Mouse (Mus musculus) thymus, postnatal 10 days (tissue): ENCODE results near the gene Gnptab.

ENCODE experiments used
- DNase-seq, 2 experiments: peaks; one replicate each; pipeline ENCODE4 v3.0.0; 2021; ENCODE audit warnings: low spot score in 2 of 2

The Gnptab gene

DNA sequence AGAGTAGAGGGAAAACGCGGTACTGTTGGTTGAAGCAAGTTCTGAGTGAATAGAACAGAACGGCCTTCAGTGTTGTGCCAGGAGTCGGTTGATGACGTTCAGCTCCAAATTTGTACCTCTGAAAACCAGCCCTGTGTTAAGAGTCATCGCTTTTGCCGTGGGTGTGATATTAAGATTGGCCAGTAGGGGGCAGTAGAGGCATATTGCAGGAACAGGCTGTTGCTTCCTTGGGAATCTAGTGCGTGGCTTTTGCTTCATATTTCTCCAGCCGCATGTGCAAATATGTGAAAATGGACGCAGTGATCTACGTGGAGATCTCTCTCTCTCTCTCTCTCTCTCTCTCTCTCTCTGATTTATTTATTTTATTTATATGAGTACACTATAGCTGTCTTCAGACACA is 2.2 kb upstream of the Gnptab start:
- peak; percentile 71 to 88 for DNase-seq

- DNase-seq, result no peak
These were observed 1.3 kb upstream of the Gnptab start for GRCm38 (mm10) chr10:88377666-88378065.

DNA sequence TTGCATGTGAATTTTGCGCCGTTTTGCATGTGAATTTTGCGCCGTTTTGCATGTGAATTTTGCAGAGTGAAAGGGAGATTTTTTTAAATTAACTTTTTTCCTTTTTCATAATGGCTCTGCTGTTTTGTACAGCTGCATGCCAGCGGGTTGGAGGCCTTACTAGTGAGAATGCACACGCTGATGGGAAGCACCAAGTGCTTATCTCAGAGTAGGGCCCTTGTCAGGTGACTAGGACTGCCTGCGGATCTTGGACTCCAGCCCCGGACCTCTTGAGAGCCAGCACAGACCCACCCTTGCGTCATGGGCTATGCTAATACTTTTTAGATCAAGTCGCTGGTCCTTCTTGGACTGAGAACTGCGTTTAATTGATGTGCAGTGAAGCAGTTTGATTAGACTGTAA is 1.1 kb downstream of the Gnptab start:
- DNase-seq, result no peak

DNA sequence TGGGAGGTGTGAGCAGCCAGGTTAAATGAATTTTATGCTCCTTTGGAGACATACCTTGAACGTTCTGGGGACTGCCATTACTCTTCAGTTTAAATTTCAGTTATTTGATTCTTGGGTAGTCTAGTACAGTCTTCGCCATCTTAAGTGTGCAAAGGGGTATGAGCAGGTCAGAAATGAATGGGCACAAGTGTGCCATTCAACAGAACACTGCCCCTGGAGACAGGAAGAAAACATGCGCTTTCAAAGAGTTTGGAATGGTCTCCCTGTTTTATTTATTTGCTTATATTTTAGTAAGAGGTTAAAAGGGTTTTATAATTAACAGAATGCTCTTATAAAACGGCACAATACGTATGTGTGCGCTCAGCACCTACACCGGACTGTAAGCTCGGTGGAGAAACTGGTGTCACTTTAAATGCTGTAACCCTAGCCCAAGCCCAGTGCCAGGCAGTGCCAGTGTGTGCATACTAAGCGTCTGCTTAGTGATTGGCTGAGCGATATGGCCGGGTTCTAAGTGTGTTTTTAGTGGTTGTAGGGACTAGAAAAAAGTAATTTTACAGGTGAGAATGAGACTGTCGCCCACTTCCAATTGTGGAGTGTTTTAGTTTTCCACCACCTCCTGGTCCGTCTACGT is 1.6 kb downstream of the Gnptab start:
- no peak for DNase-seq

- DNase-seq, result no peak
These were observed 2.4 kb downstream of the Gnptab start for GRCm38 (mm10) chr10:88381286-88381685.

GRCm38 (mm10) chr10:88382009-88382408 is 3.1 kb downstream of the Gnptab start:
- no peak for DNase-seq

DNA sequence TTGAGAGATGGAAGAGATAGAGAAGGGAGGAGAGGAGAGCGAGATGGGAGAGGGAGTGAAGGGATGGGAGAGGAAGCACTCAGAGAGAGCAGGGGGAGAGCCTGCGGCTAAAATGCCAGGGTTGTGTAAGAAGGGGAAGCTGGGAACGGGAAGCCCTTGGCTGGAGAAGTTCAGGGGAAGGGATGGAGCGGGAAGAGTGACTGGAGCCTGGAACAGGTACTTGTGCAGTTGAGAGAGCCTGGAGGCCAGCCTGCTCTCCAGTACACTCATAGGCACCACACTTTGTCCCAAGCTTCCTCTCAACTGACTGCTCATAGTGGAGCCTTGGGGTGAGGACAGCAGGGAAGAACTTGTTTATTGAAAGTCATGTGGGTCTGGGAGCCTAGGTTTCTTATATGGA is 4.5 kb downstream of the Gnptab start:
- DNase-seq, result no peak

- no peak for DNase-seq
These were observed 5.1 kb downstream of the Gnptab start for GRCm38 (mm10) chr10:88384081-88384480.

GRCm38 (mm10) chr10:88385290-88385689 is 6.4 kb downstream of the Gnptab start:
- no peak for DNase-seq

DNA sequence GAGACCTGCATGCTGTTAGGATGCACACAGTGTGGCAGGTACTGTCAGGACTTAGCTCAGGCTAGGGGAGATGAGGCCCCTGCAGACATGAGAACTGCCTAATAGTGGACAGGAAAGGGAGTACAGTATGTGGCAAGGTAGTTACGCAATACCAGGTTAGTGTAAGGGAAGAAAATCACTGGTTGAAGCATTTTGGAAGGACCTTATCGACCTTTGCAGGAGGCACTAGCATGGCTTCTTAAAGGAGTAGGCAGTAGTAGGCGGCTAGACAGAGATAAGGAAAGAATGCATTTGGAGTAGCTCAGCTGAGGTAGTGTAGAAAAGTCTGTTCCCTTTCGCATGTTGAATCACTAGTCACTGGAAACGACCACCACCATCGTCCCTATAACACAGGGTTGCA is 6.8 kb downstream of the Gnptab start:
- no peak for DNase-seq

- no peak for DNase-seq
These were observed 7.3 kb downstream of the Gnptab start for GRCm38 (mm10) chr10:88386251-88386650.

GRCm38 (mm10) chr10:88389576-88389975 is 10.6 kb downstream of the Gnptab start:
- peak; percentile 79 to 80 for DNase-seq

DNA sequence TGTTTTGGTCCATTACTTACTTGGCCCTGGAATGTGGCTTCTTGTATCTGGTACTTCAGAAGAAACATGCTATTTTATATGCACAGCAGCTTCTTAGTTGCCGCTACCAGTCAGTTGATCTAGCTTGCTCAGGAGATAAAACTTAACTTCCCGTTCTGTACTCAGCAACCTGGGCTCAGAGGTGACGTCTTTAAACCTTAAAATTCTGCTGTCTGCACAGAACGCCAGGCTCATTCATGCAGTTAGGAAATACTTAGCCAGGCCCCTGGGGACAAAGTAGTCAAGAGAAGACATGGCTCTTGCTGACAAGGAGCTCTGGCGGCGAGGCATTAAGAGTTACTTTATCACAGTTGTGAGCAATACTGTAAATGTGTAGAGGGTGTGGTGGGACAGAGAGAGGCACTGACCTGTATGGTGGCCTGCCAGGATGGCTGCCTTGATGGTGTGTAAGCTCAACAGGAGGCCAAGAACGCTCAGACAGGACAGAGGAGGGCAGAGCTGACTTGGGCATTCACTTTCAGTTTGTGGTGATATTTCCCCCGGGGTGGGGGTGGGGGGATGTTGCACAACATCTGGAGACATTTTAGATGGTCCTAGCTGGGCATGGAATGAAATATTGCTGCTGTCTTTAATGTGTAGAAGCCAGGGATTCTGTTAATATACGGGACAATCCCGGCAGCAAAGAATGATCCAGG is 11.3 kb downstream of the Gnptab start:
- DNase-seq, result peak in 1 of 2 experiments; percentile 19

DNA sequence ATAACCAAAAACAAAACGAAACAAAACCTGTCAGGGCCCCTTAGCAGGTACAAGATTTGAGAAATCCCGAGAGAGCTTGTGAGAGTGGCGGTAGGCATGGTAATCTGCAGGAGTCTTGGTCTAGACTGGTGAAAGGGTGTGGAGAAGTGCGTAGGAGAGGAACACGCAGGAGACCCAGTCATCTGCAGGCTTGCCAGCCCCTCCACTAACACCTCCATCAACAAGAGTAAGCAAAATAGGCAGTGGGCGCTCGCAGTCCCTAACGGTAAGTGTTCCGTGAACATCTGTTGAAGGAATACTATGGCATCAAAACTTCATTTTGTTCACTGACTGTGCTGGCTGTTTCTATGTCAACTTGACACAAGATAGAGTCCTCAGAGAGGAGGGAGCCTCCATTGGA is 12.6 kb downstream of the Gnptab start:
- DNase-seq, result no peak

GRCm38 (mm10) chr10:88392181-88392847 is 13.4 kb downstream of the Gnptab start:
- no peak for DNase-seq

- no peak for DNase-seq
These were observed 19.8 kb downstream of the Gnptab start for GRCm38 (mm10) chr10:88398668-88399243.

GRCm38 (mm10) chr10:88399271-88399670 is 20.3 kb downstream of the Gnptab start:
- DNase-seq, result no peak

- DNase-seq, result no peak
These were observed 24.1 kb downstream of the Gnptab start for GRCm38 (mm10) chr10:88403021-88403420.

DNA sequence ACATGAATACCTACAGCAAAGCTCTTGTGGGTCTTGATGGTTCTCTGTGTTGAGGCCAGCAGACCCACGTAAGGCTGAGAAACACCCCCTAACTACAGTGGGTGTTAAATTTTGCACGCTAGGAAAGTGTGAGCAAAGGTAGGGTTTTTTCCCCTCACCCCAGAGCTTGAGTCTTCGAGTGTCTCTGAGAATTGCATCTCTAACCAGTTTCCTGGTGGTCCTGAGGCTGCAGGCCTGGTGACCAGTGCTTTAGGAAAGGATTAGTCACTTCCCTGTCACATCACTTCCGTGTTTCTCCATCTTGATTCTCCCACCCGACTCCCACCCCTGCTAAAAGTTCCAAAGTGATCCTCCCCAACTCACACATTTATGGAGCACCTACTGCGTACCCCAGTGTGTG is 25.3 kb downstream of the Gnptab start:
- DNase-seq, result no peak

DNA sequence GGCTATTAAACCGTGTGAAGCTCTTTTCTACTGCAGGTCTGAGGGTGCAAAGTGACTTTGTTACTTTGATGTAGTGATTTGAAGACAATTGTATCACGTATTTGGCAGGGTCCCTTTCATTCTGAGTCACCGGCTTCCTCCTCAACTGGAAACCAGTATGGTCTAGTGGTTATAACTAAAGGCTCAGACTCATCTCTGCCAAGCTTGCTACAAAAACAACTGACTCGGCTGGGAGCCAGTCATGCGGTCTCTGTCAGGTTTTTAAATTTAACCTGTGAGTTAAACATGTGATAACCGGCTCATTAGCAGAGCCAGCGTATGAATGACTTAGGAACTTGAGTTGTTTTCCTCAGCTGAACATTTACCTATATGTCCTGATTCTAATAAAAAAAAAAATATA is 26.9 kb downstream of the Gnptab start:
- no peak for DNase-seq

- DNase-seq, result no peak
These were observed 29.1 kb downstream of the Gnptab start for GRCm38 (mm10) chr10:88407875-88408631.

GRCm38 (mm10) chr10:88409751-88410150 is 30.8 kb downstream of the Gnptab start:
- DNase-seq, result no peak
